Mouse (Mus musculus) liver, embryonic 16.5 days (tissue): ENCODE results near the gene Alk. TPM values are rescaled to one million over a fixed set of nuclear protein-coding genes. Genes with fewer than 3 reads are reported as not detected.

ENCODE experiments used
- ATAC-seq: fragments of 200-750 bp; cut with Nextera tagmentation; 2 replicates; pipeline ENCODE4 v1.8.0; 2017; ENCODE audit warnings: low read depth, mild to moderate bottlenecking, moderate number of reproducible peaks, moderate library complexity
- H3K27ac ChIP-seq: fragments of 300-500 bp; sonication (generic); 2 replicates; pipeline ENCODE4 v1.5.1; 2014; ENCODE audit warnings: mild to moderate bottlenecking, low read length
- H3K27me3 ChIP-seq: fragments of 300-500 bp; sonication (generic); 2 replicates; pipeline ENCODE4 v1.6.1; 2014; ENCODE audit warnings: low read depth, low read length, mixed read lengths; ENCODE audit not compliant: control insufficient read depth, insufficient read depth
- H3K36me3 ChIP-seq: fragments of 300-500 bp; sonication (generic); 2 replicates; pipeline ENCODE4 v1.6.1; 2014; ENCODE audit warnings: mild to moderate bottlenecking; ENCODE audit not compliant: control insufficient read depth, insufficient read depth
- H3K4me1 ChIP-seq: fragments of 300-500 bp; sonication (generic); 2 replicates; pipeline ENCODE4 v1.6.1; 2014; ENCODE audit warnings: low read depth, low read length, mixed read lengths; ENCODE audit not compliant: control insufficient read depth
- H3K4me2 ChIP-seq: fragments of 300-500 bp; sonication (generic); 2 replicates; pipeline ENCODE4 v1.6.1; 2014; ENCODE audit warnings: low read depth, low read length, mixed read lengths
- H3K4me3 ChIP-seq: fragments of 300-500 bp; sonication (generic); 2 replicates; pipeline ENCODE4 v1.5.1; 2014; ENCODE audit warnings: low read depth, mild to moderate bottlenecking, low read length
- H3K9ac ChIP-seq: fragments of 300-500 bp; sonication (generic); 2 replicates; pipeline ENCODE4 v1.6.1; 2014; ENCODE audit warnings: low read depth, low read length
- H3K9me3 ChIP-seq: fragments of 300-500 bp; sonication (generic); replicated peaks from 2 replicates; pipeline ENCODE4 v1.6.1; 2016; ENCODE audit warnings: low read length; ENCODE audit not compliant: control insufficient read depth
- WGBS: fragments of 180-500 bp; shearing (Covaris S2); extraction: QIAGEN DNeasy Blood & Tissue Kit; methylation state at CpG from one replicate; pipeline ENCODE4 v1.1.7; 2014; ENCODE audit not compliant: insufficient replicate concordance; 5-methylcytosine and 5-hydroxymethylcytosine counted together
- polyA plus RNA-seq: library from polyadenylated mRNA; unstranded; fragments of >200 nt; fragmentation: Nextera tagmentation; extraction: Ambion mirVana; gene quantifications from 2 replicates; pipeline ENCODE4 v1.2.1, GENCODE M21; 2015

Gene Alk
- polyA plus RNA-seq, 1 experiment from 2014 or later, result 0.07 TPM

- H3K36me3 ChIP-seq, result no peaks in the 10 kb centered on the region
- no peak for ATAC-seq
- no peak overlapping the region for H3K9ac ChIP-seq
- WGBS, result 55% methylated on average over 4 of the region's 4 CpGs
- H3K9me3 ChIP-seq, result no peaks in the 10 kb centered on the region
- no peaks in the 10 kb centered on the region for H3K4me1 ChIP-seq
- no peak overlapping the region for H3K4me3 ChIP-seq
- no peak overlapping the region for H3K4me2 ChIP-seq
- no peak overlapping the region for H3K27ac ChIP-seq
- no peaks in the 10 kb centered on the region for H3K27me3 ChIP-seq
Measured at GRCm38 (mm10) chr17:72332909-72333308, 271.5 kb downstream of the Alk start.

- Histone ChIP-seq H3K36me3 (no peaks in the 10 kb centered on the region), H3K27me3 (no peaks in the 10 kb centered on the region), H3K9me3 (no peaks in the 10 kb centered on the region), H3K4me2 (no peak overlapping the region), H3K4me3 (no peak overlapping the region), H3K27ac (no peak overlapping the region), H3K4me1 (no peaks in the 10 kb centered on the region), H3K9ac (no peak overlapping the region)
- ATAC-seq, result no peak
- WGBS, result 70% methylated on average over 4 of the region's 4 CpGs
Measured at GRCm38 (mm10) chr17:72325941-72326340, 278.5 kb downstream of the Alk start.

- Histone ChIP-seq H3K27ac (no peak overlapping the region), H3K4me2 (no peak overlapping the region), H3K9ac (no peak overlapping the region), H3K27me3 (no peaks in the 10 kb centered on the region), H3K9me3 (no peaks in the 10 kb centered on the region), H3K4me1 (no peaks in the 10 kb centered on the region), H3K36me3 (no peaks in the 10 kb centered on the region), H3K4me3 (no peak overlapping the region)
- ATAC-seq, result no peak
Measured at GRCm38 (mm10) chr17:72319576-72319975, 284.9 kb downstream of the Alk start.

- H3K9me3 ChIP-seq, result no peaks in the 10 kb centered on the region
- no peak overlapping the region for H3K4me2 ChIP-seq
- H3K27ac ChIP-seq, result no peak overlapping the region
- no peak for ATAC-seq
- H3K4me3 ChIP-seq, result no peak overlapping the region
- no peak overlapping the region for H3K9ac ChIP-seq
- 68% methylated on average over 5 of the region's 5 CpGs for WGBS
- H3K36me3 ChIP-seq, result no peaks in the 10 kb centered on the region
- no peaks in the 10 kb centered on the region for H3K4me1 ChIP-seq
- no peaks in the 10 kb centered on the region for H3K27me3 ChIP-seq
Measured at GRCm38 (mm10) chr17:72299651-72300050, 304.8 kb downstream of the Alk start.

- Histone ChIP-seq H3K36me3 (no peaks in the 10 kb centered on the region), H3K4me3 (no peak overlapping the region), H3K4me2 (no peak overlapping the region), H3K27me3 (no peaks in the 10 kb centered on the region), H3K9ac (no peak overlapping the region), H3K9me3 (no peaks in the 10 kb centered on the region), H3K4me1 (no peaks in the 10 kb centered on the region), H3K27ac (no peak overlapping the region)
- WGBS, result 47% methylated on average over 1 of the region's 1 CpGs
- no peak for ATAC-seq
Measured at GRCm38 (mm10) chr17:72296349-72296748, 308.1 kb downstream of the Alk start.

GRCm38 (mm10) chr17:72293267-72293580 lies 311.2 kb downstream of the Alk start:
- no peak overlapping the region for H3K4me2 ChIP-seq
- H3K9ac ChIP-seq, result no peak overlapping the region
- no peaks in the 10 kb centered on the region for H3K27me3 ChIP-seq
- no peak for ATAC-seq
- no peaks in the 10 kb centered on the region for H3K9me3 ChIP-seq
- no peaks in the 10 kb centered on the region for H3K4me1 ChIP-seq
- H3K36me3 ChIP-seq, result no peaks in the 10 kb centered on the region
- 50% methylated on average over 3 of the region's 3 CpGs for WGBS
- H3K27ac ChIP-seq, result no peak overlapping the region
- no peak overlapping the region for H3K4me3 ChIP-seq

- Histone ChIP-seq H3K27me3 (no peaks in the 10 kb centered on the region), H3K9ac (no peak overlapping the region), H3K36me3 (no peaks in the 10 kb centered on the region), H3K4me3 (no peak overlapping the region), H3K9me3 (no peaks in the 10 kb centered on the region), H3K4me2 (no peak overlapping the region), H3K4me1 (no peaks in the 10 kb centered on the region), H3K27ac (no peak overlapping the region)
- 71% methylated on average over 6 of the region's 6 CpGs for WGBS
- no peak for ATAC-seq
Measured at GRCm38 (mm10) chr17:72292444-72293266, 311.8 kb downstream of the Alk start.

GRCm38 (mm10) chr17:72285961-72286360 lies 318.5 kb downstream of the Alk start:
- no peak overlapping the region for H3K4me2 ChIP-seq
- H3K4me1 ChIP-seq, result no peaks in the 10 kb centered on the region
- no peak for ATAC-seq
- H3K4me3 ChIP-seq, result no peak overlapping the region
- no peak overlapping the region for H3K27ac ChIP-seq
- H3K9ac ChIP-seq, result no peak overlapping the region
- no peaks in the 10 kb centered on the region for H3K9me3 ChIP-seq
- no peaks in the 10 kb centered on the region for H3K27me3 ChIP-seq
- WGBS, result 51% methylated on average over 3 of the region's 3 CpGs
- H3K36me3 ChIP-seq, result no peaks in the 10 kb centered on the region

- H3K4me1 ChIP-seq, result no peaks in the 10 kb centered on the region
- H3K36me3 ChIP-seq, result no peaks in the 10 kb centered on the region
- no peaks in the 10 kb centered on the region for H3K9me3 ChIP-seq
- no peak overlapping the region for H3K4me2 ChIP-seq
- no peak overlapping the region for H3K27ac ChIP-seq
- no peak overlapping the region for H3K9ac ChIP-seq
- H3K27me3 ChIP-seq, result no peaks in the 10 kb centered on the region
- no peak for ATAC-seq
- H3K4me3 ChIP-seq, result no peak overlapping the region
Measured at GRCm38 (mm10) chr17:72278296-72278695, 326.1 kb downstream of the Alk start.
